Mouse (Mus musculus): ENCODE data around the gene Ang6.
"Not testable (repeated sequence)": the region's sequence is repeated elsewhere in the genome, so short reads cannot be mapped to it uniquely, and the experiment has no call there.

Ang6 gene

GRCm38 (mm10) chr14:44002169-44002568 is at the start of gene Ang6:
Gene Ang6 (minus strand): TSS chr14:44002269.
- no peak for DNase-seq (ENCODE audit: low spot score in 2 of 2)

- not testable (repeated sequence) for DNase-seq (ENCODE audit: low spot score in 2 of 2)
Measured at GRCm38 (mm10) chr14:44046567-44046966, 44.5 kb upstream of the Ang6 start.

- DNase-seq (ENCODE audit: low spot score in 2 of 2), result not testable (repeated sequence)
Measured at GRCm38 (mm10) chr14:44031828-44032227, 29.8 kb upstream of the Ang6 start.

GRCm38 (mm10) chr14:44009686-44010085 is 7.6 kb upstream of the Ang6 start:
- not testable (repeated sequence) for DNase-seq (ENCODE audit: low spot score in 2 of 2)

- DNase-seq (ENCODE audit: low spot score in 2 of 2), result not testable (repeated sequence)
Measured at GRCm38 (mm10) chr14:44008021-44008420, 6.0 kb upstream of the Ang6 start.

- DNase-seq (ENCODE audit: low spot score in 2 of 2), result no peak
Measured at GRCm38 (mm10) chr14:44001600-44001999, 469 bp downstream of the Ang6 start.

- DNase-seq (ENCODE audit: low spot score in 2 of 2), result not testable (repeated sequence)
Measured at GRCm38 (mm10) chr14:43998455-43999000, 3.5 kb downstream of the Ang6 start.

- peak; percentile 31 to 55 for DNase-seq (ENCODE audit: low spot score in 2 of 2)
Measured at GRCm38 (mm10) chr14:43987404-43987803, 14.7 kb downstream of the Ang6 start.

GRCm38 (mm10) chr14:43986147-43986546 is 15.9 kb downstream of the Ang6 start:
- no peak for DNase-seq (ENCODE audit: low spot score in 2 of 2)

GRCm38 (mm10) chr14:43983897-43984296 is 18.2 kb downstream of the Ang6 start:
- DNase-seq (ENCODE audit: low spot score in 2 of 2), result peak; percentile 1 to 13

GRCm38 (mm10) chr14:43983454-43983853 is 18.6 kb downstream of the Ang6 start:
- DNase-seq (ENCODE audit: low spot score in 2 of 2), result peak in 1 of 2 experiments; percentile 0

GRCm38 (mm10) chr14:43956769-43957168 is 45.3 kb downstream of the Ang6 start, which contains the start of gene Ang5:
Gene Ang5 (plus strand): TSS chr14:43957069.
- DNase-seq (ENCODE audit: low spot score in 2 of 2), result not testable (repeated sequence)

- not testable (repeated sequence) for DNase-seq (ENCODE audit: low spot score in 2 of 2)
Measured at GRCm38 (mm10) chr14:43955074-43955473, 47.0 kb downstream of the Ang6 start.

GRCm38 (mm10) chr14:43953382-43953781 is 48.7 kb downstream of the Ang6 start:
- not testable (repeated sequence) for DNase-seq (ENCODE audit: low spot score in 2 of 2)
